Mouse (Mus musculus): ENCODE data around the gene Erlin1.

Gene Erlin1

DNA sequence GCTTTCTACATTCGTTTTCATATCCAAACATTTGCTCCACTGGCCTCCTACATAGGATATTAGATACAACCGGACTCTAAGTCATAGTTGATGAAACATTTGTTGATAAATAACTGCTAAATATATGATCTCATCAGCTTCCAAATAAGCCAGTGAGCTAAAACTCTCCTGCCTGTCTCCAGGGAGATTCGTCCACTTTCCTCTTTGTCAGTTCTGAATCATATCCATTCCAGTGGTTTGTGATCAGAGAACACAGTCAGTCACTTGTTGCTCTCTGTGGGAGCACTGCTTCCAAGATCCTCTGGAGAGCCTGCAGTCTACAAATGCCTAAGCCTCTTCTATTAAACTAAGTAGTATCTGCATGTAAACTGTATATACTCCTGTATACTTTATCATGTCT, 9.4 kb downstream of the Erlin1 start:
- no peak for DNase-seq (ENCODE audit: low spot score)

- DNase-seq (ENCODE audit: low spot score): no peak
These were observed 14.3 kb downstream of the Erlin1 start for GRCm38 (mm10) chr19:44055173-44055826.

- DNase-seq (ENCODE audit: low spot score): no peak
These were observed 19.2 kb downstream of the Erlin1 start for GRCm38 (mm10) chr19:44050388-44050787.

GRCm38 (mm10) chr19:44049282-44049681, 20.3 kb downstream of the Erlin1 start:
- DNase-seq (ENCODE audit: low spot score): no peak

DNA sequence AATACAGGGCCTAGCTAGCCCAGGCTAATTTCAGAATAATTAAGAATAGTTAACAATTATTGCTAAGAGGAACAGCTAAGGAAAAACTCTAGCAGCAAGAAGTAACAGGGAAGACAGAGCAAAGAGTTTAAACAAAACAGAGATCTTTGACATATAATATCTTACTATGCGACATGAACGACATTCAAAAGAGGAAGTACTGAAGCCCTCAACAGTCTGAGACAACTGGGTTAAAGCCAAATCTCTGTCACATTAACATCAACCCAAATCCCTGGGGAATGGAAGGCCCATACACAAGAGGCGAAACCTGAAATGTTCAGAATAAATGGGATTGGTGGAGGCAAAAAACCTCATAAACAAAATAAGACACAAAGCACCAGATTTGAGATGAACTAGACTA, 23.7 kb downstream of the Erlin1 start:
- DNase-seq (ENCODE audit: low spot score): no peak

GRCm38 (mm10) chr19:44042121-44042520, 27.5 kb downstream of the Erlin1 start:
- DNase-seq (ENCODE audit: low spot score): no peak

- no peak for DNase-seq (ENCODE audit: low spot score)
These were observed 36.2 kb downstream of the Erlin1 start for GRCm38 (mm10) chr19:44033396-44033795.

DNA sequence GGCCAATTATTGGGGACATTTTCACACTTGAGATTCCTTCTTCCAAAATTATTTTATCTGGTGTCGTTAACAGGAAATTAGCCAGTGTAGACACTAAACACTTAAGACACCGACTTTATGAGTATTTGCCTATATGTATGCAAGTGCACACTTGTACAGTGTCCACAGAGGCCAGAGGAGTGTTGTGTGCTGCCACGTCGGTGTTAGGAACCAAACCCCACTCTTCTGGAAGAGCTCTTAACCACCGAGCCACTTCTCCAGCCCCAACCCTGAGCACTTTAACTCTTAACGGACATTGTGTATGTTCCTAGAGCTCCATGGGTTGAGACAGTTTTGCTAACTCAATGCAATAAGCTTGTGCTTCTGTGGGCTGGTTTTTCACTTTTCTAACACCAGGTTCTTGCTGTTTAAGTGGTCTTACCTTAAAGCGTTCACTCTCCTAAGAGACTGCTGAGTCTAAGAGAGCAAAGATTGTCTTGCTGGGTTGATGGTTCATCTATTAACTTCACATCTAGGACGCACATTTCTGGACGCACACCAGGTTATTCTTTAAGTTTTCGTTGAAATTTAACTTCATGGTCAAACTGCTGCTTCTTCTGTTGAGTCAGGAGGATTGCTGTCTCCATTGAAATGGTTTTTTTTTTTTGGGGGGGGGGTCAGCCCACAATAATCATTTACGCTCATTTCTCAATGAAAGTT, 37.4 kb downstream of the Erlin1 start:
- DNase-seq (ENCODE audit: low spot score): no peak

DNA sequence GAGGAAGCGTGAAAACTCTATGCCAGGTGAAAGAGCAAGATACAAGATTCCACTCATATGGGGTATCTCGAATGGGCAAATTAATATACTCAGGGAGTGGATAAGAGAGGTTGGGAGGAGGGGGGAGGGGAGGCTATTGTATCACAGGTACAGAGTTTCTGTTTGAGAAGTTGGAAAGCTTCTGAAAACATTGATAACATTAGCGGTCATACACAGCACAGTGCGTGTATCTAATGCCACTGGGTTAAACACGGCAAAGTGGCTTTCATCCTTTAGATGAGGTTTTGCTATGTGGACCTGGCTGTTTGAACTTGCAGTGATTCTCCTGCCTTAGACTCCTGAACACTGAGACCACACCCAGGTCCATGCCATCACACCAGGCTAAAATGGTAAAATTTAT, 39.6 kb downstream of the Erlin1 start:
- no peak for DNase-seq (ENCODE audit: low spot score)

GRCm38 (mm10) chr19:44028972-44029371, 40.6 kb downstream of the Erlin1 start, which contains the start of gene Cyp2c23:
TSS of gene Cyp2c23 (minus strand) at chr19:44029208.
- DNase-seq (ENCODE audit: low spot score): no peak

DNA sequence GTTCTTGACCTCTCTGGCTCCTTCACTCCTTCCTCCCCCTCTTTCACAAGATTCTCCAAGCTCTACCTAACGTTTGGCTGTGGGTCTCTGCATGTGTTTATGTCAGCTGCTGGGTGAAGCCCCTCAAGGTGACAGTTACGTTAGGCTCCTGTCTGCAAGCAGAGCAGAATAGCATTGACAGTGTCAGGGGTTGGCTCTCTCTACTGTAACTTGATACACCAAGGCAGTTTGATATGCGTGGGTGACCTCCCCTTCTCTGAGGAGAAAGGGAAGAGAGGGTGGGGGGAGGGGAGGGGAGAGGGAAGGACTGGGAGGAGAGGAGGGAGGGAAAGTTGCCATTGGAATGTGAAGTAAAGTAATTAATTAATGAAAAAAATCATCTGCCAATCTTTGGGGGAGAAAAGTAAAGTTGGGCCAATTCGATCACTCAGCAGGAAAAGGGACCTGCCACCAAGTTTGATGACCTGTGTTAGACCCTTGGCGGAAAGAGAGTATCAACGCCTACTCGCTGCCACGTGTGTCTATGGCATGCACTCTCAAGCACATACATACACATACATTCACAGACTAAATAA, 42.5 kb downstream of the Erlin1 start:
- DNase-seq (ENCODE audit: low spot score): no peak

- no peak for DNase-seq (ENCODE audit: low spot score)
These were observed 44.5 kb downstream of the Erlin1 start for GRCm38 (mm10) chr19:44024921-44025585.

DNA sequence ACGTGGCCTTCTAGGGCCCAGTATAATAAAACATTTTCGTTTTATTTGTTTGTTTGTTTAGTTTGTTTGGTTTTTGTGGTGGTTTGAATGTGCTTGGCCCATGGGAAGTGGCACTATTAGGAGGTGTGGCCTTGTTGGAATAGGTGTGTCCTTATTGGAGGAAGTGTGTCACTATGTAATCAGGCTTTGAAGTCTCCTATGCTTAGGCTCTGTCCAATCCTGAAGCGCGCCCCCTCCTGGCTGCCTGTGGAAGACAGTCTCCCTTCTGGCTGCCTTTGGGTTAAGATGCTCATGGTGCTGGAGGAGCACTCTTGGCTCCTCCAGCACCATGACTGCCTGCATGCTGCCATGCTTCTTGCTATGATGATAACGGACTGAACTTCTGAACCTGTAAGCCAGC, 46.5 kb downstream of the Erlin1 start:
- DNase-seq (ENCODE audit: low spot score): no peak

- peak; percentile 43 for DNase-seq (ENCODE audit: low spot score)
These were observed 48.1 kb downstream of the Erlin1 start for GRCm38 (mm10) chr19:44021502-44021901.

- DNase-seq (ENCODE audit: low spot score): no peak
These were observed 49.8 kb downstream of the Erlin1 start for GRCm38 (mm10) chr19:44019739-44020138.

GRCm38 (mm10) chr19:44013862-44014261, 55.7 kb downstream of the Erlin1 start:
- no peak for DNase-seq (ENCODE audit: low spot score)

DNA sequence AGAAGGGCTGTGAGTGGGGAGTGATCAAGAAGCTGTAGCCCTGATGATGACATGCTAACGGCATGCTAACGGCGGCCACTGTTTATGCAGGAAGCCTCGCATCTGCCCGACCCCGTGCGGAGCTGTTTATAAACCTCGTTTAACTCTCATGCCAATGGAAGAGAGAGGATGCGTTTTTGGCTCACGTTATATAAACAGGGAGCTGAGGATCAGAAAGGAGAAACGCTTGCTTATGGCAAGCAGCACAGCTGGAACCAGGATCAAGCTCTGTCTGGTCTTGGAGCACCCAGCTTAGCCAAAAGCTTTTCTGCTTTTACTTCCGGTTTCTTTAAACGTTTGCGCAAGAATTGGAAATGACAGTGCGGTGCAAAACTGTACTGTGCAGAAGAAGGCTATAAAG, 60.8 kb downstream of the Erlin1 start:
- no peak for DNase-seq (ENCODE audit: low spot score)

DNA sequence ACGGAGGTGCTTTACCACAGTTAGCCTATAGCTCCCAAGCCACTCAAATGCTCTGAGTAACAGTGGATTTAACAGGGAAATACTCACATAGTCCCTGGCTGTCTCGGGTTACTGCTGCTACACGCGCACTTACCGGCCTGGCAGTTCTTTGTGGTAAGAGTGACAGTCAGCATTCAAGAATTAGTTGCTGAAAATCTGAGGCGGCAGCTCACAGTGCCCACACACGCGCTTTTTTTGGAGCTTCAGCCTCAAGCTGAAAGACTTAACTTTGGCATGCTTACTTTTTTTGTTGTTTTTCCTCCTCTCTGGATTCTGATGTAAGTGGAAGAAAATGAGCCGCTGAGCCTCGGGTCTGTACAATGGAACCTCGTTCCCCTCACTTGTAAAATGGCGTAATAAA, 62.4 kb downstream of the Erlin1 start:
- DNase-seq (ENCODE audit: low spot score): no peak

DNA sequence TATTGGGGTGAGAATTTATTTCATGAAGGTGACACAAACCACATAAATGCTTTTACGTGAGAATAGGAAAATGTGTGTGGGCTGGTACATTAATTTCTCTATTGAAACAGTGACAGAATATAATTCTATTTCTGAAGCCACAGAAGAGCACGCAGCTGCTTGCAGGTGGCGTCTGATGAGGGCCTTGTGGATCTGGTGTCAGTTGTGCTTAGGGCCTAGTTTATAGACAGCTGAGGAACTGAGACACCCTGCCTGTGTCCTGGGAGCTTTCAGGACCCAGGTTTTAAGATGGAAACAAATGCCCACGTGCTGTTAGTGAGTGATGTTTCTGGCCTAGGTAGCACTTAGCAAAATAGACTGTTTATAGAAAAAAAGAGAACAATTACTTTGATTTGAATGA, 64.6 kb downstream of the Erlin1 start:
- DNase-seq (ENCODE audit: low spot score): no peak

DNA sequence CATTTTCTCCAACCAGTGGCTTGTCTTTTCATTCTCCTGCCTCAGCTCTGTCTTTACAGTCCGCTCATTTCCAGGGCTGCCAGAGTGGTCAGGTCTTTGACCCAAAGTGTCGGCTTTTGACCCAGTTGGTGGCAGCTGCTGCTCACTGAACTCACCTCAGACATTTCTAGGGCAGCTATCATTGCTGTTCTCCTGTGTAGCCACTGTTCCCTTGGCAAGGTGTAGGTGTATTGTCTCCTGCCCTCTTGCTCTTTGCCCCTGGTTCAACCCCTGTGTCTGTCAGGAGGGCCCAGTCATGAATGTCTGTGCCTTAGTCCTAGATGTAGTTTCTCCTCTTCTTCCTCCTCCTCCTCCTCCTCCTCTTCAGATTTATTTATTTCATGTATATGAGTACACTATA, 65.3 kb downstream of the Erlin1 start:
- DNase-seq (ENCODE audit: low spot score): no peak

DNA sequence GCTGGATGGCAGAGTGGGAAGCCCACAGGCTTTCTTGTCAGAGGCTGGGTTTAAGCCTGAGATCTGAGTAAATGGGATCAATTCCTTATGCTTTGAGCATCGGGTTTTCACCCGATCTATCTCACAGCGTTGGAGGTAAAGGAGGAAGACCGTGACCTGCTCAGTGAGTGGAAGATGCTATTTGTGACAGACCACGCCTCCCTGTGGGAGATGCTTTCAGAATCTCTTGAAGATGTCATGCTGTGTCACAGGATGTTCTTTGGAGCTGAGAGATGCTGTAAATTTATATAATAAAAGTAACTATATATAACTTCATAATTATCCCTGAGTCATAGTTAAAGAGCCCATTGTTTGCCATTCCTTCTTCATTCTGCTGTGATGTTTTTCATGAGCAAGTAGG, 68.9 kb downstream of the Erlin1 start:
- no peak for DNase-seq (ENCODE audit: low spot score)

GRCm38 (mm10) chr19:44000061-44000460, 69.5 kb downstream of the Erlin1 start:
- DNase-seq (ENCODE audit: low spot score): no peak

All from urinary bladder, postnatal 25 days (tissue).